Mouse (Mus musculus): Measurements from ENCODE around the gene Map3k7cl. TPM values are rescaled to one million over a fixed set of nuclear protein-coding genes. Genes with fewer than 3 reads are reported as not detected.
A peak's percentile ranks its signal among the peaks of the same experiment; 100 is the strongest.

The Map3k7cl gene
- polyA plus RNA-seq (2015; fragmentation: Nextera tagmentation; extraction: Ambion mirVana): 0.15 TPM in 1 of 2 replicates, not detected in the other

DNA sequence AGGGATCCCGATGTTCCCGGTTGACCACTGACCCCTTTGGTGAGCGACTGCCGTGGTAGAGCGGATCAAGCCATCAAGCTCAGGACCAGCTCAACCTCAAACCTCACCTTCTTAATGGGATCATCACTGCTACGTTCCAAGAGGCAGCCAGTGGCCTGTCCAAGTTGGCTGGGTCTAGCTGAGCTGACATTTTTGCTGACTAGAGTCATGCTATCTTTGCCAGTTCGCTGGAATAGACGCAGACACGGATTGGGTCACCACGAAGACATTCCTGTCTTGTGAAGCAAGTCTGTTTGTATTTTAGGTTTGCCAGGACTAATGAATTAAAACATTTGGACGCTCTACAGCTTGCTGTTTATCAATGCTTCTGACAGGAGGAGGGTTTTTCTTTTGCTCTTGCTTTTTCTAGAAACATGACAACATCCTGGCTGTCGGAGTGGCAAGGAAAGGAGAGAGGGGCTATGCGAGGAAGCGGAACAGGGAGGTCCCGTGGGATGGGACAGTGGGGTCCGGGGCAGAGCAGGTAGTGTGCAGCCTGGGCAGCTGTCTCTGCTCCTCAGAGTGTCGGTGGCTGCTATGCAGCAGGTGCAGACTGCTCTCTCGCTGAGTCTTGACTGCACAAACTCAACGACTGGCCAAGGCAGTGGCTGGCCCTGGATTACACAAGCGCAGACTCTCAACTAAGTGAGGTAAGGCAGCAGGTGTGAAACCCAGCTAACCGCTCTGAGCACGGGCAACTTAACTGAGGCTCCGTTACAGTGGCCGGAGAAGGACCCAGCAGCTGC, at the start of gene Map3k7cl:
TSS of gene Map3k7cl (plus strand) at position 424 of the 785 bp plus-strand sequence.
- Histone ChIP-seq H3K36me3 (no peaks in the 10 kb centered on the region), H3K27me3 (no peaks in the 10 kb centered on the region), H3K4me2 (no peak within 1 kb of the TSS), H3K4me3 (no peak within 1 kb of the TSS), H3K4me1 (no peaks in the 10 kb centered on the region), H3K9ac (no peak within 1 kb of the TSS), H3K27ac (no peak within 1 kb of the TSS), H3K9me3 (no peaks in the 10 kb centered on the region)
- 77% methylated on average over 24 of the region's 24 CpGs for WGBS
- no peak for ATAC-seq (ENCODE audit: insufficient number of reproducible peaks, insufficient read depth, low FRiP score, low TSS enrichment, low read depth)

DNA sequence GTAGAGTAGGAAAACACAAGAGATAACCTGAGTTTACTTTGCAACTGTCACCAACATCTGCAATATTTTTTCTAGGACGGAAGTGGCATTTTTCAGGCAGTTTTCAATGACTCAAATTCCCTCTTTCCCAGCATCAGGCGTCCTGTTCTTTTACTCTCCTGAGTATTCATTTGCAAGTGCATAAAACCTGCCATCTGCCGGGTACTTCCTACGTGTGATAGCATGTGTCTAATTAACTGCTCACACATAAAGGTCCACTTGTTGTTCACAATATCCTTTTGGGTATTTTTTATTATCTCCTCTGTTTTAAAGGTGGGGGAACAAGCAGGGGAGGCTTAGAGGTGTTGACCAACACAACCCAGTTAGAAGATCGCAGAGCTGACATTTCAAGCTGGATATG, 41.4 kb upstream of the Map3k7cl start:
- 71% methylated on average over 5 of the region's 5 CpGs for WGBS
- H3K4me3 ChIP-seq: no peak overlapping the region
- no peak overlapping the region for H3K27ac ChIP-seq
- no peak for ATAC-seq (ENCODE audit: insufficient number of reproducible peaks, insufficient read depth, low FRiP score, low TSS enrichment, low read depth)
- no peaks in the 10 kb centered on the region for H3K9me3 ChIP-seq
- no peak overlapping the region for H3K4me2 ChIP-seq
- no peaks in the 10 kb centered on the region for H3K27me3 ChIP-seq
- H3K4me1 ChIP-seq: no peaks in the 10 kb centered on the region
- H3K9ac ChIP-seq: no peak overlapping the region
- no peaks in the 10 kb centered on the region for H3K36me3 ChIP-seq

DNA sequence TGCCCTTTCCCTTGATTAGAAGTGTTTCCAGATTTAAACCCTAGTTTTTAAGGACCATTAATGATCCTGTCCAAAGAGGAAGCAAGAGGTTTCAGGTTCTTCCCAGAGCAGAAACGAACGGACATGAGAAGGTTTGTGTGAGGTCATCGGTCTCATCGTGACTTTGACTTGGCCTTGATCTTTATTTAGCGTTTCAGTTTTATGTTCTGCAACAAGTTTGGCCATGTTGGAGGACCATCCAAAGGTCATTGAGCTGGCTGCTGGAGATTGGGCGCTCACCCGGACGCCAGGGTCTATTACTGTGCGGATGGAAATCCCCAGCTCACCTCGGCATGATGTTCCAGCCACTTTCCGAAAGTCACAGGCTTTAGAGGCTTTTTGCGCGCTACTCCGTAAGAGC, 40.8 kb upstream of the Map3k7cl start:
- 90% methylated on average over 14 of the region's 14 CpGs for WGBS
- Histone ChIP-seq H3K4me2 (no peak overlapping the region), H3K9ac (no peak overlapping the region)

DNA sequence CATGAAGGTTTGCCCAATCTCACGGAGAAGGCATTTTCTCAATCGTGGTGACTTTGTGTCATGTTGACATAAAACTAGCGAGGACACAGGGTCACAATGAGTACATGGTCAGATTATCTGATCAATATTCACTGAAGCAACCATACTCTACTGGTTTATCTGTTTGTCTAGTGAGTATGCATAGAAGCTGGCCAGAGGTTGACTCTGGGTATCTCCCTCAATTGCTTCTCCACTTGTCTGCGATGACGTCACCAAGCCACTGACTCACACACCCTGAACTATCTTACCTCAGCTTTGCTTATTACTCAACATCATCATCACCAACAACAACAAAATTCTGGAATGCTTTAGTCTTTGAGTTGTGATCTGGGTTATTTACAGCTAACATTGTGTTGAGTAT, 28.9 kb upstream of the Map3k7cl start:
- Histone ChIP-seq H3K36me3 (no peaks in the 10 kb centered on the region), H3K9ac (no peak overlapping the region), H3K9me3 (no peaks in the 10 kb centered on the region), H3K4me1 (no peaks in the 10 kb centered on the region), H3K27ac (no peak overlapping the region), H3K27me3 (no peaks in the 10 kb centered on the region), H3K4me3 (no peak overlapping the region), H3K4me2 (no peak overlapping the region)
- WGBS: 85% methylated on average over 5 of the region's 5 CpGs
- no peak for ATAC-seq (ENCODE audit: insufficient number of reproducible peaks, insufficient read depth, low FRiP score, low TSS enrichment, low read depth)

More for the DNA sequence above, 40.8 kb upstream of the Map3k7cl start:
- peaks cover 2% of the 10 kb centered on the region; the same call in 1 of the 2 replicates for H3K4me1 ChIP-seq
- no peak overlapping the region for H3K27ac ChIP-seq
- H3K4me3 ChIP-seq: no peak overlapping the region
- H3K9me3 ChIP-seq: no peaks in the 10 kb centered on the region
- no peaks in the 10 kb centered on the region for H3K27me3 ChIP-seq
- H3K36me3 ChIP-seq: no peaks in the 10 kb centered on the region
- no peak for ATAC-seq (ENCODE audit: insufficient number of reproducible peaks, insufficient read depth, low FRiP score, low TSS enrichment, low read depth)

DNA sequence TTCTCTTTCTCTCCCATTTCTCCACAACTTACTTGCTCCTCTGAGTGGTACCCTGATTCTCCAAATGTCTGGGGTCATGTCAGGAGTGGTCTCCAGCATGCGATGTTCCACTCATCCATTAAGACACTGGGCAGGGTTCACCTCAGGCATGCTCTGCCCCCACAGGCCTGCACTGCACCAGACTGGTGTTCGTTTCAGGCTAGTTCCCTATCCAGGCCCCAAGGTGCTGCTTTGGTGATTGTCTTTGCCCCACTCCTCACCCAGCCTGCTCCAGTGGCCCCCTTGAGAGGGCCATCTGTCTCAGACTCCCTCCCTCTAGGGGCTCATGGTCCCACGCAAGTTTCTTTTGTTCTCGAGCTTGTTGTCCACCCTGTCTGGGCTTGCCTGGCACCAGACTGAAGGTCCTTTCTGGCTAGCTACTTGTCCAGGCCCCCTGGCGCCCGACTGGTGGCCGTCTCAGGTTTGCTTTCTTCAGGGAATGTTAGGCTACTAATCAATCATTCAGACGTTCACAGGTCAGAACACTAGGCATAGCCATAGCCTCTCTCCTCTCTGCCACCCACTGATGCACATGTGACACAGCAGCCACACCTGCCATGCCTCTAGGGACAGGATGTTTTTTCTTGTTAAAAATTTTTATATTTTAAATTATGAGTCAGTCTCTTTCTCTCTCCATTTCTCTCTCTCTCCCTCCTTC, 25.4 kb upstream of the Map3k7cl start:
- Histone ChIP-seq H3K9ac (no peak overlapping the region), H3K4me3 (no peak overlapping the region), H3K4me2 (no peak overlapping the region), H3K4me1 (no peaks in the 10 kb centered on the region), H3K27me3 (no peaks in the 10 kb centered on the region), H3K36me3 (no peaks in the 10 kb centered on the region), H3K27ac (no peak overlapping the region), H3K9me3 (no peaks in the 10 kb centered on the region)
- 64% methylated on average over 8 of the region's 8 CpGs for WGBS
- ATAC-seq (ENCODE audit: insufficient number of reproducible peaks, insufficient read depth, low FRiP score, low TSS enrichment, low read depth): no peak

DNA sequence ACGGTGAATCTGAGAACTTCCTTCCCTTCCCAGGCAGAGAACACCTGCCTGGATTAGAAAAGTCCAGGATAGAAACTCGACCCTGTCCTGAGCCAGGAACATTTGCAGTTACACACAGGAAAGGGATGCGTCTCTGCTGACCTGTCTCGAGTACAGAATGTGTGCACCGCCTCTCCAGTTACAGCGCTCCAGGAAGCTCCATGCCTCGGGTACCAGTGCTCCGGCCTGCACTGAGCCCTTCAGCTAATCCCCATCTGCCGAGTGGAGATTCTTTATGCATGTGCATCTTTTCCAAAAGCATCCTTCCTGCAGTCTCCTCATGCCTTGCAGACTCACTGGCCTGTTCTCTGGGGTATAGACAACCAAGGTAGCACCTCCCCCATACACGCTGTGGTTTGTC, 24.4 kb upstream of the Map3k7cl start:
- WGBS: 46% methylated on average over 10 of the region's 10 CpGs
- Histone ChIP-seq H3K4me3 (no peak overlapping the region), H3K9ac (no peak overlapping the region), H3K27ac (no peak overlapping the region), H3K36me3 (no peaks in the 10 kb centered on the region), H3K4me2 (no peak overlapping the region), H3K4me1 (no peaks in the 10 kb centered on the region), H3K27me3 (no peaks in the 10 kb centered on the region), H3K9me3 (no peaks in the 10 kb centered on the region)
- no peak for ATAC-seq (ENCODE audit: insufficient number of reproducible peaks, insufficient read depth, low FRiP score, low TSS enrichment, low read depth)

DNA sequence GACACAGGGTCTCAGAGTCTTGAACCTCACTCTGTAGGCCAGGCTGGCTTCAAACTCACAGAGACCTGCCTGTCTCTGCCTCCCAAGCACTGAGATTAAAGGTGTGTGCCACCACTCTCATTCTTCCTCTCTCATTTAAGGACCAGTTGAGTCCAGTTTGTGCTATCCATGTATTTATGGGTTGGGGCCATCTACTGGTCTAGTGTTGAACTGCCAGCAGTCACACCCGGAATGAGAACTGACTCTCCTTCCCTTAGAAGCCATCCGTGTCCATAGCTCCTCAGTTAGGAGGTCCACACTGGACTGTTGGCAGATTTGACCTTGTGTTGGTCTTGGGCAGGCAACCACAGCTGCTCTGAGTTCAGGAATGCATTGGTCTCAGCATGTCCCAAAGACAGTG, 4.8 kb upstream of the Map3k7cl start:
- Histone ChIP-seq H3K9me3 (no peaks in the 10 kb centered on the region), H3K4me1 (no peaks in the 10 kb centered on the region), H3K9ac (no peak overlapping the region), H3K27me3 (no peaks in the 10 kb centered on the region), H3K36me3 (no peaks in the 10 kb centered on the region), H3K4me3 (no peak overlapping the region), H3K27ac (no peak overlapping the region), H3K4me2 (no peak overlapping the region)
- 63% methylated on average over 2 of the region's 2 CpGs for WGBS
- no peak for ATAC-seq (ENCODE audit: insufficient number of reproducible peaks, insufficient read depth, low FRiP score, low TSS enrichment, low read depth)

DNA sequence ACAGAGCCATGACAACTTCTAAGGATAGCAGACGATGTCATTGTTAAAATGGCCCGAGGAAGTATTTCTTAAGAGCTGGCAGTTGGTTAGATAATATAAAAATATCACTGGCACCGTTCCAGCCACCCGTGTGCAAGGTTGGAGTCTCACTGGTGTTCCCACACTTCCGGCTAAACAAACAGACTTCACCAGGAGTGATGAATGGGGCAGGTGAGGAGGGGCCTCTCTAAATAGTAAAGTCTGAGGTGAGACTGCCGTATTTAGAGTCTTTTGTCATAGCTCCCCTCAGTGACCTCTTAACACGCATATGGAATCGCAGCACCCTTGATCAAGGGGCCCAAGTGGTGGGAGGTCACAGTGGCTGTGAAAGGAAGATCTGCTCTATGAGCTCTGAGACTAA, 3.2 kb downstream of the Map3k7cl start:
- ATAC-seq (ENCODE audit: insufficient number of reproducible peaks, insufficient read depth, low FRiP score, low TSS enrichment, low read depth): no peak
- WGBS: 73% methylated on average over 8 of the region's 8 CpGs

DNA sequence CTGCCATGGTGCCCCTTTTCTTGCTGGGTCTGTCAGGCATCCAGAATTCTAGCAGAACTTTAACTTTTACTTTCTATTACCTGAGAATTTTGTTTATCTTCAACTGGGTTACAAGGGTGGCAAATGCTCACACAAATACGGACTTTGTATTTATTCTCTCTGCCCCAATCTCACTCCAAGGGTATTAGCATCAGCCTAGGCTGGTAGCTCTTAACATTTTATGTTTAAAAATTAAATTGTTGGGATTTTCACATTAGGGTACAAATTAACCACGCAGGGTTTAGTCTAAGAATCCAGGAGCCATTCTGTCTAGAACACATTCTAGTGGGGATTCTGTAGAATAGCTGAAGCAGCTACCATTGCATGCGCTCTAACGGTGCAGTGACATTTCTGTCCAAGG, 8.4 kb downstream of the Map3k7cl start:
- ATAC-seq (ENCODE audit: insufficient number of reproducible peaks, insufficient read depth, low FRiP score, low TSS enrichment, low read depth): no peak
- Histone ChIP-seq H3K36me3 (no peaks in the 10 kb centered on the region), H3K9me3 (no peaks in the 10 kb centered on the region), H3K4me1 (no peaks in the 10 kb centered on the region), H3K27ac (no peak overlapping the region), H3K27me3 (no peaks in the 10 kb centered on the region), H3K4me2 (no peak overlapping the region), H3K4me3 (no peak overlapping the region), H3K9ac (no peak overlapping the region)
- 79% methylated on average over 4 of the region's 4 CpGs for WGBS

More for the DNA sequence above, 3.2 kb downstream of the Map3k7cl start:
- no peaks in the 10 kb centered on the region for H3K4me1 ChIP-seq
- no peak overlapping the region for H3K4me3 ChIP-seq
- H3K9me3 ChIP-seq: no peaks in the 10 kb centered on the region
- H3K27me3 ChIP-seq: no peaks in the 10 kb centered on the region
- no peaks in the 10 kb centered on the region for H3K36me3 ChIP-seq
- no peak overlapping the region for H3K4me2 ChIP-seq
- no peak overlapping the region for H3K27ac ChIP-seq
- no peak overlapping the region for H3K9ac ChIP-seq

DNA sequence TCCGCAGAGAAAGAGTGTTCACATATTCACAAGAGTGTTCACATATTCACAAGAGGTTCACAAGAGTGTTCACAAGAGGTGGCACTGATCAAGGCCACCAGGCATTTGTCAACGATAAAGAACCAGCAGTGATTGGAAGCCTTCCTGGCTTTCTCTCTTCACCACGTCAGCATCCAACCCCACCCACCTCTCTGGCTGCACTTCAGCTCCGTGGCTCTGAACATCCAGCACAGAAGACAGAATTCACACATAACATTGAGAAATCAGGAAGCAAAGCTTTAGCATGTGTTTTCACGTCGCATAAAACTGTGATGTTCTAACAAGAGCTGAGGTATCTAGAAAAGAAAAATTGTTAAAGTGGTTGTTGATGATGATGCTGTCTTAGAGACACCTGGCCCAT, 10.4 kb downstream of the Map3k7cl start:
- H3K27me3 ChIP-seq: no peaks in the 10 kb centered on the region
- no peak for ATAC-seq (ENCODE audit: insufficient number of reproducible peaks, insufficient read depth, low FRiP score, low TSS enrichment, low read depth)
- no peak overlapping the region for H3K4me2 ChIP-seq
- H3K27ac ChIP-seq: no peak overlapping the region
- H3K9ac ChIP-seq: no peak overlapping the region
- WGBS: 74% methylated on average over 6 of the region's 6 CpGs
- no peaks in the 10 kb centered on the region for H3K36me3 ChIP-seq
- H3K4me3 ChIP-seq: no peak overlapping the region
- H3K9me3 ChIP-seq: no peaks in the 10 kb centered on the region
- H3K4me1 ChIP-seq: peaks cover 9% of the 10 kb centered on the region

DNA sequence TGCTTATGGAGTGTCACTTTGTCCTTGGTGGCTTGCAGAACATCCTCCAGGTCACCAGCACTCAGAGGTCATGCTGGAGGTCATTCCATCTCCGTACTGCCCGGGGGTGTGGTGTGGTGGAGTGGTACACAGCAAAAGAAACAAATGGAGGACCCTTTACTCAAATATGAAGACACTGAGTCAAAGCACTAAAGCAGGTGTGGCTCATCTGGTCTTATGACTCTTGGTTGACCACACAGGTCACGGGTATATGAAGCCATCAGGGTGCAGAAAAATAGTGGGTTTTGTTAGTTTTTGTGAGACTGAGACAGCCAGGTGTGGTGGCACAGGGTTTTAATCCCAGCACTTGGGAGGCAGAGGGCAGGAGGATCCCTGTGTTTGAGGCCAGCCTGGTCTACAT, 11.4 kb downstream of the Map3k7cl start:
- no peak for ATAC-seq (ENCODE audit: insufficient number of reproducible peaks, insufficient read depth, low FRiP score, low TSS enrichment, low read depth)
- no peaks in the 10 kb centered on the region for H3K36me3 ChIP-seq
- H3K27ac ChIP-seq: no peak overlapping the region
- H3K9me3 ChIP-seq: no peaks in the 10 kb centered on the region
- 81% methylated on average over 3 of the region's 3 CpGs for WGBS
- no peak overlapping the region for H3K4me2 ChIP-seq
- H3K4me3 ChIP-seq: no peak overlapping the region
- H3K27me3 ChIP-seq: no peaks in the 10 kb centered on the region
- H3K9ac ChIP-seq: no peak overlapping the region
- peaks cover 9% of the 10 kb centered on the region for H3K4me1 ChIP-seq

DNA sequence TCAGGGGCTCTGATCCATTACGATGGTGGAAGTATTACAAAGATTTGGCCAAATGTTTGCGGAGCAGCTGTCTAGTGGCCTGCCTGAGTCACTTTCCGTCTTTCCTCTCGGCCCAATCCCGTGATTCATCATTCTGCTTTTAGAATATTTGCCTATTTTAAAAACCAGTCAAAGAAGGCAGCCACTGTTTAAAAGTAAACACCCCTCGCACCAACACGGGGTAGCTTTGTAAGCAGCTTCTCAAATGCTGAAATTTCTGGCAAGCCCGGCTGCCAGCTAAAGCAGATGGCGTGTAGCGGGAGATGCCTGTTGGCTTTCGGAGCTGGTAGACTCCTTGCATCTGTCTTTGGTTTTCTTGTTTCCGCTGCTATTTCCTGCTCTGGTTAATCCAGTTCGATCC, 14.4 kb downstream of the Map3k7cl start:
- ATAC-seq (ENCODE audit: insufficient number of reproducible peaks, insufficient read depth, low FRiP score, low TSS enrichment, low read depth): no peak
- H3K27ac ChIP-seq: peak overlapping the region; percentile 72
- no peak overlapping the region for H3K9ac ChIP-seq
- H3K36me3 ChIP-seq: no peaks in the 10 kb centered on the region
- 31% methylated on average over 13 of the region's 13 CpGs for WGBS
- H3K4me2 ChIP-seq: peak overlapping the region; percentile 49
- peaks cover 9% of the 10 kb centered on the region for H3K4me1 ChIP-seq
- no peaks in the 10 kb centered on the region for H3K27me3 ChIP-seq
- H3K4me3 ChIP-seq: peak overlapping the region; percentile 24
- no peaks in the 10 kb centered on the region for H3K9me3 ChIP-seq
